Mouse (Mus musculus) E14TG2a.4 (cell line): Measurements from ENCODE around the gene Gpr160.

ENCODE experiments used
- H3K27me3 ChIP-seq: 2 replicates; pipeline ENCODE4 v1.6.1; 2014; ENCODE audit warnings: low read length, control low read depth; ENCODE audit not compliant: insufficient read depth
- H3K36me3 ChIP-seq: 2 replicates; pipeline ENCODE4 v1.6.1; 2014; ENCODE audit warnings: low read length, control low read depth; ENCODE audit not compliant: insufficient read depth
- H3K4me1 ChIP-seq: replicated peaks from 2 replicates; pipeline ENCODE4 v1.6.1; 2014; ENCODE audit warnings: low read depth, low read length, control low read depth
- H3K4me3 ChIP-seq: replicated peaks from 2 replicates; pipeline ENCODE4 v1.5.1; 2014; ENCODE audit warnings: mild to moderate bottlenecking, low read length
- H3K9me3 ChIP-seq: 2 replicates; pipeline ENCODE4 v1.6.1; 2014; ENCODE audit warnings: low read length, control low read depth
- CTCF ChIP-seq: conservative IDR thresholded peaks from 2 replicates; pipeline ENCODE4 v1.5.1; 2014; ENCODE audit warnings: low read length
- NANOG ChIP-seq: IDR thresholded peaks from 2 replicates; pipeline ENCODE4 v1.6.1; 2014; ENCODE audit warnings: borderline replicate concordance, low read length, mixed read lengths
- POU5F1 ChIP-seq: IDR thresholded peaks from 2 replicates; pipeline ENCODE4 v1.6.1; 2014; ENCODE audit warnings: low read length, borderline replicate concordance

Gene Gpr160

DNA sequence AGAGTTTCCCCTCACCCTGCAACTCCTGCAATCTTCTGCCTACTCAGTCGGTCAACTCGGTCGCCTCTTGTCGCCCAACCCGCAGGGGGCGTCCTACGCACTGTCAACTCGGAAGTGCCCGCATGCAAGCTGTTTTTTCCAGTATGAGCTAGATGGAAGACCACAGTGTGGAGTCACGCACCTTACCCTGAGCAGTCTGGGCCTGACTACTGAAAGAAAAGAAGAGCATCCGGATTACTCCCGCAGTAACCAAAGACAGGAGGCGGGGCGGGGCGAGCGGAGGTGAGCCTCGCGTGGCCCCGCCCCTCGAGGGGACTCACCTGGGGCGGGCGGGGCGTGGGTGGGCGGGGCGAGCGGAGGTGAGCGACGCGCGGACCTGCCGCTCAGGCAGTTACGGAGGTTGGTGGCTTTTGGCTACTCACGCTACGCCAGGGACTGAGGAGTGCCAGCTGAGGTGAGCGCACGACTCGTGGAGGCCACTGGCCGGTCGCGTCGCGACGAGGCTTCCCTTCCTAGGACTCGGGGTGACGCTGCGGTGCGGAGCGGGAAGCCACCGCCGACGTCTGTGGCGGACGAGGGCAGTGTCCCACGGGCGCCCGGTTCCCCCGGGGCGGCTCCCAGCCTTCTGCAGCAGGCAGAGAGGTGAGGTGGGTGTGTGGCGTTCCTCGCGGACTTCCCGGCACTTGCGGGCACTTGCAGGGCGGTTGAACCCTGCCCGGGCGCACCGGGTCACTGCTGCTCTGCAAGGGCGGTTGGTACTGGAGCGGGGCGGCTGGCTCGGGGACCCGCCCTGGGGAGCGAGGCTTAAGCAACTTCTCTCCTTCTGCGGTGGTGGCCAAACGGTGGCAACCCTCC, at the start of gene Gpr160:
Gene Gpr160 (plus strand): TSS at position 347 of the 855 bp plus-strand sequence.
- Histone ChIP-seq H3K36me3 (no peaks in the 10 kb centered on the region), H3K4me1 (peaks cover 33% of the 10 kb centered on the region), H3K4me3 (peak within 1 kb of the TSS; percentile 97), H3K9me3 (no peaks in the 10 kb centered on the region), H3K27me3 (peaks cover 33% of the 10 kb centered on the region)
- TF ChIP-seq POU5F1 (no peak), NANOG (no peak), CTCF (peak; percentile 57)

- no peak for TF ChIP-seq NANOG
- TF ChIP-seq CTCF: no peak
- TF ChIP-seq POU5F1: no peak
- no peaks in the 10 kb centered on the region for H3K9me3 ChIP-seq
- H3K4me1 ChIP-seq: peaks cover 7% of the 10 kb centered on the region
- peaks cover 81% of the 10 kb centered on the region for H3K36me3 ChIP-seq
- no peaks in the 10 kb centered on the region for H3K27me3 ChIP-seq
- no peak overlapping the region for H3K4me3 ChIP-seq
Measured at GRCm38 (mm10) chr3:30812881-30813280, 42.9 kb upstream of the Gpr160 start.

GRCm38 (mm10) chr3:30818630-30819125, 37.1 kb upstream of the Gpr160 start:
- H3K4me3 ChIP-seq: no peak overlapping the region
- no peaks in the 10 kb centered on the region for H3K4me1 ChIP-seq
- no peak for TF ChIP-seq POU5F1
- TF ChIP-seq CTCF: no peak
- peaks cover 73% of the 10 kb centered on the region for H3K36me3 ChIP-seq
- H3K9me3 ChIP-seq: no peaks in the 10 kb centered on the region
- H3K27me3 ChIP-seq: no peaks in the 10 kb centered on the region

DNA sequence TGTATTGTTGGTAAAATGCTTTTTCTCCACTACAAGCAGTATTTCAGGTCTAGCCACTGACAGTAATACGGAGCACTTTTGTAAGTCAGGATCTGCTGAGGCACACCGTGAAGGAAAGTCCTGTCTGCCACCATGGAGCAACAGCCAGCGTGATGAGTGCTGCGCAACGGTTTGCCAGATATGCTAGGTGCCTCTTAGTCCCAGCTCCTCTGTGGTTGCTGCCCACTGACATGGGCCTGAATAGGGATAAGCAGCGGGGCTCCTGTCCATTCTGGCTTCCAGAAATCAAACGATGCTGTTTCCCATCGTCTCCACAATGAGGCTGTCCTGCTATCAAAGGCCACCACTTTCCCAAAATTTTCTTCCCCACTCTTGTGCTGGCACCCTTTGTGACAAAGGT, 33.6 kb upstream of the Gpr160 start:
- Histone ChIP-seq H3K36me3 (peaks cover 49% of the 10 kb centered on the region), H3K27me3 (no peaks in the 10 kb centered on the region), H3K9me3 (no peaks in the 10 kb centered on the region), H3K4me3 (no peak overlapping the region), H3K4me1 (no peaks in the 10 kb centered on the region)
- TF ChIP-seq NANOG (no peak), POU5F1 (no peak), CTCF (no peak)

DNA sequence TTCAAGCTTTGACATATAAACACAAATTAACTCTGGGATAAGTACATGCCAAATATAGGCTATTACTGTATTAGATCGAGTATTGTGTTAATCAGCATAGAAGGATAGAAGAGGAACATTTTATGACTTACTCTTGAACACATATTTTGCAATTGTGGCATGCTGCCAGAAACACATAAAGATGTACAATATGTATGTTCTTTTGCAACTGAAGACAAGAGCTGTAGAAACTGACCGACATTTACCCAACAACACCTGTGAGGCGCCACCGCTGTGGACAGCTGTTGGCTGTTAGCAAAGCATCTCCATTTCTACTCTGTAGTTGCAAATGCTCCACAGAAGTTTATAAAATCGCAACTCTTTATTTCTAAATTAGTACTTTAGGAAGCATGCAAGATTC, 29.7 kb upstream of the Gpr160 start:
- Histone ChIP-seq H3K36me3 (peaks cover 12% of the 10 kb centered on the region), H3K4me3 (no peak overlapping the region), H3K9me3 (no peaks in the 10 kb centered on the region), H3K27me3 (no peaks in the 10 kb centered on the region), H3K4me1 (peaks cover 2% of the 10 kb centered on the region)
- TF ChIP-seq NANOG (no peak), POU5F1 (no peak), CTCF (no peak)

DNA sequence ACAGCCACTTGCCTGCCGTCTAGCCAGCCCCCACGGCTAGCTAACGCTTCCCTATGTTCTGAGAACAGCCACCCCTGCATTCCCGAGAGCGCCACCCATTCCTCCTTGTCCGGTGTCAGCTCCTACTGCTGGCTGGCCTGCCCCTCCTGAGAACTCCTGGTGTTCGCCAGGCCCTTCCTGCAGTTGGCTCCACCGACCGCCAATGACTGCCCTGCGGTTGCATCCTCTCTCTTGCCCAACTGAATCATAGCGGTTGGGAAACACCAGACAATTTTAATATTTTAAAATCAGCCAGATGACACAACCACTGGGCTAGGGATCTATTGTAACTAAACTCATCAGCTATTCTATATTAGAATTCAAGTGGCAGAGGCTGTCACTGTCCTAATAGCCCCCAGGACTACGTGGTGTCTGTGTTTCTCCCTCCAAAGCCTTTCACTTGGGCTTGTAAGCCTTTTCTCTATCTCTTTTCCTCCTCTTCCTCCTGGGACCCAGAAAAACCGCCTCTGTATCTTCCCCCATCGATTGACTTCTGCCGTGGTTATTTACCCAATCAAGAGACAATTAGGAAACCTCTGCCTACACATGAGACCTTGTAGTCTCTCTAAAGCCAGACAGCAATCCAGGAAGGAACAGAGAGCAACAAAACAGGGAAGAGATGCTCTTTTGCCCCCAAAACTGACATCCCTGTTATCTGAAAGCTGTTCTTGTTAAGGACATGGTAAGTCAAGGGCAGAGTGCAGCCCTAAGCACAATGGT, 23.7 kb upstream of the Gpr160 start:
- no peak overlapping the region for H3K4me3 ChIP-seq

GRCm38 (mm10) chr3:30833254-30833653, 22.5 kb upstream of the Gpr160 start:
- Histone ChIP-seq H3K27me3 (no peaks in the 10 kb centered on the region), H3K9me3 (no peaks in the 10 kb centered on the region), H3K36me3 (no peaks in the 10 kb centered on the region), H3K4me1 (peaks cover 11% of the 10 kb centered on the region), H3K4me3 (no peak overlapping the region)
- 0 out of 2 replicates have a peak, but pooled peaks have one; percentile 2 for TF ChIP-seq CTCF
- TF ChIP-seq NANOG: no peak

More for the DNA sequence above, 23.7 kb upstream of the Gpr160 start:
- TF ChIP-seq CTCF (no peak), POU5F1 (no peak), NANOG (no peak)
- no peaks in the 10 kb centered on the region for H3K36me3 ChIP-seq
- peaks cover 11% of the 10 kb centered on the region for H3K4me1 ChIP-seq
- H3K27me3 ChIP-seq: no peaks in the 10 kb centered on the region
- no peaks in the 10 kb centered on the region for H3K9me3 ChIP-seq

DNA sequence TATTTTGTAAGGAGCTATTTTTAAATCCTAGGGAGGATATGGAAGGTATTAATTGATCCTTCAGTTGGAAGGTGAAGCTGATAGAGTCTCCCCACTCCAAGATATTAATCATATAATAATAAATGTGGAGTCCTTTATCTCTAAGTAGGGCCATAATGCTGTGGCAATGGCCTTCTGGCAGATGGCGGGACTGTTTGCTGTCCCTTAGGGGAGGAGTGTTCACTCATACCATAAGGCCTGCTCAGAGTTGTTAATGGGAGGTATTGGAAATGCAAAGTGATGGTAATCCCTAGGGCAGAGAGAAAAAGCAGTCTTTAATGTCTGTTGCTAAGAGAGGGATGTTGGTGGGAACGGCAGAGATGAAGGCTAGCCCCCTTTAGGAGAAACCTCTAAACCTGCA, 10.0 kb upstream of the Gpr160 start:
- TF ChIP-seq POU5F1 (no peak), NANOG (no peak), CTCF (no peak)
- H3K9me3 ChIP-seq: no peaks in the 10 kb centered on the region
- H3K27me3 ChIP-seq: peaks cover 3% of the 10 kb centered on the region; the same call in 1 of the 2 replicates
- no peaks in the 10 kb centered on the region for H3K36me3 ChIP-seq
- H3K4me1 ChIP-seq: peaks cover 18% of the 10 kb centered on the region
- H3K4me3 ChIP-seq: no peak overlapping the region
